Mouse (Mus musculus): Measurements from ENCODE around the gene Olfr149. TPM values are rescaled to one million over a fixed set of nuclear protein-coding genes. Genes with fewer than 3 reads are reported as not detected.

Olfr149 gene
- polyA plus RNA-seq, 1 experiment from 2014 or later, result not detected

DNA sequence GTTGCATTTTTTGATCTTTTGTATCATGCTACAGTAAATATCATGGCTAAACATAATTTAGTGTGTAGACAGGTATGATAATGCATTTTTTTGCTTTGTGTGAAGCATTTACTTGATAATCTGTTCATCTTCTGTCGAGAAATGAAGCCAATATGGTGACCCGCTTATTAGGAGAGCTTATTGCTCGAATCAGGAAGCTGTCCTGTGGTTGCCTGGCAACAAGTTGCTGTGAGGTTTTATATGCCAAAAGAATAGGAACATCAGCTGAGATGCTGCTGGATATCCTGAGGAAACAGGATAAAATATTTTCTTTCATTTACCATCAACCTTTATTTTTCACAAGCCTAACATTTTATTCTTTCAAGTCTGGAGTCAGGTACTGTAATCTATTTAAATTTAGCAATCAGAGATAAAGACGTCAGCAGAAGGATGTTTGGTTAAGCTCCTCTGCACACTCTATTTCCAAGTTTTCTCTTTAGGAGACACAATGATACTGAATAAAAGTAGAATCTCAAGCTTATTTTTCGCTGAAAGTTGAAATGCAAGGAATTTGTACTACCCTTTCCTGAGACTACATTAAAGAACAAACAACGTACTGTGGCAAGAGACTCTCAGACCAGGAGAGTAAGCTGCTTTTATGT, 52.0 kb downstream of the Olfr149 start:
- ATAC-seq (ENCODE audit: insufficient number of reproducible peaks, insufficient read depth, low FRiP score, low TSS enrichment), result no peak
- H3K4me3 ChIP-seq, result no peak overlapping the region
- WGBS, result 69% methylated on average over 6 of the region's 6 CpGs

More for the DNA sequence above, 52.0 kb downstream of the Olfr149 start:
- no peak overlapping the region for H3K27ac ChIP-seq
- H3K4me1 ChIP-seq, result no peaks in the 10 kb centered on the region
- H3K27me3 ChIP-seq, result no peaks in the 10 kb centered on the region
- no peaks in the 10 kb centered on the region for H3K9me3 ChIP-seq
- no peak overlapping the region for H3K9ac ChIP-seq
- no peaks in the 10 kb centered on the region for H3K36me3 ChIP-seq
- H3K4me2 ChIP-seq (replicated peaks), result no peak overlapping the region

Other genes starting within 250 kb of the Olfr149 start
- not detected in 2 replicates for gene Olfr955, start 235.2 kb downstream of the Olfr149 start, polyA plus RNA-seq (2016; fragmentation: Nextera tagmentation; extraction: Ambion mirVana)
- not detected in 2 replicates for gene Olfr44, start 213.1 kb downstream of the Olfr149 start, polyA plus RNA-seq (2016; fragmentation: Nextera tagmentation; extraction: Ambion mirVana)
- gene Olfr957, start 191.3 kb downstream of the Olfr149 start, polyA plus RNA-seq (2016; fragmentation: Nextera tagmentation; extraction: Ambion mirVana), result not detected in 2 replicates
- gene Olfr958, start 153.1 kb downstream of the Olfr149 start, polyA plus RNA-seq (2016; fragmentation: Nextera tagmentation; extraction: Ambion mirVana), result not detected in 2 replicates
- not detected in 2 replicates for gene Olfr959, start 131.5 kb downstream of the Olfr149 start, polyA plus RNA-seq (2016; fragmentation: Nextera tagmentation; extraction: Ambion mirVana)
- gene AW551984, start 102.7 kb downstream of the Olfr149 start, polyA plus RNA-seq (2016; fragmentation: Nextera tagmentation; extraction: Ambion mirVana), result 48.5 and 52.8 TPM in 2 replicates
- not detected in 2 replicates for gene Olfr148, start 96.5 kb downstream of the Olfr149 start, polyA plus RNA-seq (2016; fragmentation: Nextera tagmentation; extraction: Ambion mirVana)
- gene Olfr960, start 85.7 kb downstream of the Olfr149 start, polyA plus RNA-seq (2016; fragmentation: Nextera tagmentation; extraction: Ambion mirVana), result not detected in 2 replicates
- not detected in 2 replicates for gene Olfr961, start 62.0 kb downstream of the Olfr149 start, polyA plus RNA-seq (2016; fragmentation: Nextera tagmentation; extraction: Ambion mirVana)
- gene Olfr963, start 39.9 kb downstream of the Olfr149 start, polyA plus RNA-seq (2016; fragmentation: Nextera tagmentation; extraction: Ambion mirVana), result not detected in 2 replicates
- gene Olfr965, start 4.2 kb upstream of the Olfr149 start, polyA plus RNA-seq (2016; fragmentation: Nextera tagmentation; extraction: Ambion mirVana), result not detected in 2 replicates
- not detected in 2 replicates for gene Olfr150, start 23.9 kb upstream of the Olfr149 start, polyA plus RNA-seq (2016; fragmentation: Nextera tagmentation; extraction: Ambion mirVana)
- gene Olfr967, start 39.1 kb upstream of the Olfr149 start, polyA plus RNA-seq (2016; fragmentation: Nextera tagmentation; extraction: Ambion mirVana), result not detected in 2 replicates
- not detected in 2 replicates for gene Olfr968, start 76.1 kb upstream of the Olfr149 start, polyA plus RNA-seq (2016; fragmentation: Nextera tagmentation; extraction: Ambion mirVana)
- not detected in 2 replicates for gene Olfr969, start 83.8 kb upstream of the Olfr149 start, polyA plus RNA-seq (2016; fragmentation: Nextera tagmentation; extraction: Ambion mirVana)
- not detected in 2 replicates for gene Olfr970, start 101.7 kb upstream of the Olfr149 start, polyA plus RNA-seq (2016; fragmentation: Nextera tagmentation; extraction: Ambion mirVana)
- not detected in 2 replicates for gene Olfr971, start 129.8 kb upstream of the Olfr149 start, polyA plus RNA-seq (2016; fragmentation: Nextera tagmentation; extraction: Ambion mirVana)
- 0.35 TPM in 1 of 2 replicates, not detected in the other for gene Olfr972, start 159.3 kb upstream of the Olfr149 start, polyA plus RNA-seq (2016; fragmentation: Nextera tagmentation; extraction: Ambion mirVana)
- gene Olfr229, start 200.2 kb upstream of the Olfr149 start, polyA plus RNA-seq (2016; fragmentation: Nextera tagmentation; extraction: Ambion mirVana), result not detected in 2 replicates
- not detected in 2 replicates for gene Olfr974, start 230.4 kb upstream of the Olfr149 start, polyA plus RNA-seq (2016; fragmentation: Nextera tagmentation; extraction: Ambion mirVana)
- not detected in 2 replicates for gene Olfr975, start 244.9 kb upstream of the Olfr149 start, polyA plus RNA-seq (2016; fragmentation: Nextera tagmentation; extraction: Ambion mirVana)

Data from embryonic facial prominence, embryonic 12.5 days (tissue).